Mouse (Mus musculus) regulatory T cell (primary cell): ENCODE results near the gene Tmem199.

Experiments
- in situ Hi-C: fragments of 300-600 bp; cut with MboI, MseI; formaldehyde crosslinking; loops from one replicate; pipeline ENCODE4 v1.15.1; 2025; ENCODE audit warnings: high pct_unique_total_duplicates

Gene Tmem199

DNA sequence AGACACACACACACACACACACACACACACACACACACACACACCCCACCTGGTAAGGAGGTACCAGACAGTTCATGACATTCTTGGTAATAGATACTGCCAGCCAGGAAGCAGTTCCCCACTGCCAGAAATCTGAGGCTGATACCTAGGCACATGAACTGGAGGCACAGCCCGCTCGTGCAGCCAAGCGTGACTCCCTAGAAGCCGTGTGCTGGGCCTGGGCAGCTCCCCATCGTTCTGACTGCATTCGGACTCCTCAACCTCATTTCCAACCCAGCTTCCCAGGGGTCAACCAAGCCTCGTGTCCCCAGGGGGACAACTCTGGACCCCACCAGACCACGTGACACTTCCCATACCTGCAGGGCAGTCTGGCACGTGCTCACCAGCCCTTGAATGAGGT, 16.7 kb upstream of the Tmem199 start:
- in situ Hi-C loops: no loop called here

DNA sequence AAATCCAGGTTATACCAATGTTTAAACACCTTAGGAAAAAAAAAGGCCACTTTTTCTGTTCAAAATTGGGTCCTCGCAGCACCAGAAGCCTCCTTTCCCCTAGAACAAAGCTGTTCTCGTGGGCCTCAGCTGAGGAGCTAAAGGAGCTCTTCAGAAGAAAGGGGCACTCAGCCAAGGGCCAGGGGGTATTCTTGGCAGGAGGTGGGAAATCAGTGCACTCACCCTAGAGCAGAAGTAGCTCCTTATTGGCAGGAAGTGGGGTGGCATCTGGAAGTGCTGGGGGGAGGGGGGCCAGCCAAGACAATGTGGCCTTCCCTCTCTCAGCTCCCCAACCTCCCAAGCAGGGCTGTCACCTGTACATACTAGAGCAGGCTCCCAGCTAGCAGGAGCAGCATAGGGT, 12.9 kb upstream of the Tmem199 start:
- in situ Hi-C loops: no loop called here

DNA sequence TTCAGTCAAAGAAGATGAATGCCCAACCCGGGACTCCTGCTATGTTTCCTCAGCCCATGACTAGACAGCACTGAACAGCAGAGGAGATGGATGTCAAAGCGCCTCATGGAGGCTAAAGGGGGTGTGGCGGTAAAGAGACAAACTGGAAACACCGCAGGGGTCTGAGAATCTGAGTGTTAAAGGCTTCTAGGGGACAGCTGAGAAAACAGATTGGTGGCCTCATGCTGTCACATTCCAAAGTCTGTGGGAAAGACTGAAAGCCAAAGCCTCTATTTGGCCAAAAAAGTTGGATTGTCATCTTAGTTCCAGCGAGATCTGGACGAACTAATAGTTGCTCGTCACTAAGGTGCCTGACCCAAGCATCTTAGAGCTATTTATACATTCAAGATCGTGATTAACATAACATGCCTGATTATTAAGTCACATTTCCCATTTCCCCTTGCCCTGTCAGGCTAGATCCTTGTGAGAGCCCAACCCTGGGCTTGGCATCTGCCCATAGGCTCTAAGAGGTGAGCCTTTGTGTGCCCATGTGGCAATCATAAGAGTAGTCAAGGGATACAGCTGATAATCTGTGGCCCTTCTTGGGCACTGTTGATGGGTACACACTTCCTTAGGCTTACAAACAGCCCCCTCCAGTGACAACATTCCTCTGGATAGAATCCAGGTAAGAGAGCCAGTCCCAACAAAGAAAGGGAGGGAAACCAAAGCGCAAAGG, 11.4 kb upstream of the Tmem199 start:
- in situ Hi-C loops: no loop called here

DNA sequence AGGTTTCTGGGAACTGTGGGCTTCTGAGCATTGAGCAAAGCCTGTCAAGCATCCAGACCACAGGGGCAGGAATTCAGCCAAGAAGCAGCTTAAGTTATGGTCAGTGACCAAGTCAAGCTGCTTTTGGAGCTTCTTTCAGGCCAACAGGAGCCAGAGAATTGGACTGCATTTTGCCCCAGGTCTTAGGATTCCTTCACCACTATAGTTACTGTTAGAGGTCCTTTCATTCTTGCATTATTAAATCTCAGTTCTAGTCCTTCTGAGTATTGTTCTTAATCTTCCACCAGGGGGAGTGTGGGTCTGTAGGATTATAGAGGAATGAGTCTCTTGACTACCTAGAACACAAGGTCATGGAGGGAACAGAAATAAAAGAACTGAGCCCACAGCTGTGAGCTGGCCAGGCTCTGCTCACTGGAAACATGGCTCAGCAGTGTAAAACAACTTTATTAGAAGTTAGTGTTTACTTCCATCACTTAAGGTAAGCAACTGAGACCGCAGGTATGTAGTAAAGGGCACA, 10.6 kb upstream of the Tmem199 start:
- in situ Hi-C loops: no loop called here

DNA sequence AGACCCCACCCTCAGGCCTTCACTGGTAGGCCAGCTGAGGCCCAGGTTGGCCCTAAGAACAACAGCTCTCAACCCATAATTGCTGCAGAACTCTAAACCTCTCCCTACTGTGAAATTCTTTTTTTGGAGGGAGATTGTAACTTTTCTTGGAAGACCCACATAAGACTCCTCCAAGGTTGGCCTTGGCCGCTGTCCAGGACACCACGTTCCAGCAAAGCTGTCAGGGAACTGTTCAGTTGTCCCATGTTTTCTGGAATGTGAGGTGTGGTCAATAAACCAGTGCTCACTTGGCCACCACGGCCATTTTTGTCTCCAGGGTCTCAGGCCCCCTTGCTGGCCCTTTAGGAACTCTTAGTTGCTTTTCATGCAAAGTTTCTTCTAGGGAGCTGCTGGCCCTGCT, 9.9 kb upstream of the Tmem199 start:
- in situ Hi-C loops: no loop called here

DNA sequence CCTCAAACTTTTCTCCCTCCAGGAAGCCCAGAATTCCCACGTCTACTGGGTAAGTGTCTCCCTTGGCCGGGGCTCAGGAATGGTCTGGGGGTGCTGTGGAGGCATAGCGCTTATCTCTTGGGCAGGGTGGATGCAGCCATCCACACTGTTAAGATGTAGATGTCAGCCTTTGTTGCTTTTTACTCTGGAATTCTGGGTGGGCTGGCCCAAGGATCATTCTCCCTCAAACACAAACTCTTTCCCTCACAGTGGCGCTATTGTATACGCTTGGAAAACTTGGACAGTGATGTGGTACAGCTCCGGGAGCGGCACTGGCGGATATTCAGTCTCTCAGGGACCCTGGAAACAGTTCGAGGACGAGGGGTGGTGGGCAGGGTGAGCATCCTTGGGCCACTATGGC, 7.0 kb upstream of the Tmem199 start:
- in situ Hi-C loops: no loop called here

DNA sequence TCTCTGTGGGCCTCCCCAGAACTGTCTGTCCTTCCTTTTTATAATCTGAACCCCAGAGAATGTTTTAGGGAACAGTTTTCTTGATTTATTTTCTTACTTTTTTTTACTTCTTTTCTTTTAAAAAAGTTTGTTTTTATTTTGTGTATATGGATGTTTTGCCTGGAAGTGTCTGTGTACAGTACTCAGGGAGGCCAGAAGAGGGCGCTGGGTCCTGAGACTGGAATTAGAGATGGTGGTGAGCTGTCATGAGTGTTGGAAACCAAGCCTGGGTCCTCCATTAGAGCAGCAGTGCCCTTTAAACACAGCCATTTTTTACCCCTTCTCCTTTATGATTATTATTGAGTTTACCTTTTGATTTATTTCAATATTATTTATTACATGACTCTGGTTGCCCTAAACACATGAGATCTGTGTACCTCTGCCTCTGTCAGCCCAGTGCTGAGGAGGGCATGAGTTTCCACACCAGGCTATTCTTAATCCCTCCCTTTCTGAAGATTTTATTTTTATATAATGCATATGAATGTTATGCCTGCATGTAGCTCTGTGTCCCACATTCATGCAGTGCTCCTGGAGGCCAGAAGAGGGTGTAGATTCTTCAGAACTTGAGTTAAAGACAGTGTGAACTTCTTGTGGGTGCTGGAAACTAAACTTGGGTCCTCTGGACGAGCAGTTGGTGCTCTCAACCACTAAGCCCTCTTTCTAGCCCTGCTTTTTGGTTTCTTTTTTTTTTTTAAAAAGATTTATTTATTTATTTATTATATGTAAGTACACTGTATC, 3.8 kb upstream of the Tmem199 start:
- in situ Hi-C loops: no loop called here

DNA sequence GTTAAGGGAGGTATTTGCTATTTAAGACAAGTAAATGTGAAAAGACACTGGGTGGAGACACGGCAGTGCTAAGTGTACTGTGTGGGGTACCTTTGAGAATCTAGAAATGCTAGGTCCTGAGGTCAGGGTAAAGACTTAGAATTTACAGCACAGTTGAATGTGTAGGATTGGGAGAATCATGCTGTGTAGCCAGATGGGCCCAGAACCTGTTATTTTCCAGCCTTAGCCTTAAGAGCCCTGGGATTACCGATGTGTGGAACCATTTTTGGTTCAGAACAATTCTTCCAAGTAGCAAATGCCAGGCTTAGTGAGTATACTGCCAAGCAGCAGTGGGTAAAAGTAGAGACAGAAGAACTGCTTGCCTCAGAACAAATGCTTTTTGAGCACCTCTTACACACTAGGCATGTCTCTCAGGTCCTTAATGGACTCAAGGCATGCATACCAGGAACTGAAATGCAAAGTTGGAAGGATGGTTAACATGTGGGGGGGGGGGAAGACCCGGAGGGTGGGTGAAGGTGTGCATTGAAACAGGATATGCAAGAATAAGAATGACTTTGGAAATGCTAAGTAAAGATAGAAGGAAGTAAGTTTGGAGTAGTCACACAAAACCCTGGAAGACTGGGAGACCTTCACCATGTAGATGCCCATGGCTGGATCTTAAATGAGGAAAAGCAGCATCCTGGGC, 1.3 kb upstream of the Tmem199 start:
- in situ Hi-C loops: no loop called here

DNA sequence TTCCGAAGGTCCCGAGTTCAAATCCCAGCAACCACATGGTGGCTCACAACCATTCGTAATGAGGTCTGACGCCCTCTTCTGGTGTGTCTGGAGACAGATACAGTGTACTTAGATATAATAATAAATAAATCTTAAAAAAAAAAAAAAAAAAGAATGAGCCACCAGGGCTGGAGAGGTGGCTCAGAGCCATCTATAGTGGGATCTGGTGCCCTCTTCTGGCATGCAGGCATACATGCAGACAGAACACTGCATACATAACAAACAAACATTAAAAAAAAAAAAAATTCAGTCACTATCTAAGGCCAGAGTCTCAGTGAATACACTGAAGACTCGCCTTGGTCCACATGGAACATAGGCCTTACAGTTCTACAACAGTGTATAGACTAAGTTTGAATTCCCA, 2.8 kb downstream of the Tmem199 start:
- in situ Hi-C loops: no loop called here

DNA sequence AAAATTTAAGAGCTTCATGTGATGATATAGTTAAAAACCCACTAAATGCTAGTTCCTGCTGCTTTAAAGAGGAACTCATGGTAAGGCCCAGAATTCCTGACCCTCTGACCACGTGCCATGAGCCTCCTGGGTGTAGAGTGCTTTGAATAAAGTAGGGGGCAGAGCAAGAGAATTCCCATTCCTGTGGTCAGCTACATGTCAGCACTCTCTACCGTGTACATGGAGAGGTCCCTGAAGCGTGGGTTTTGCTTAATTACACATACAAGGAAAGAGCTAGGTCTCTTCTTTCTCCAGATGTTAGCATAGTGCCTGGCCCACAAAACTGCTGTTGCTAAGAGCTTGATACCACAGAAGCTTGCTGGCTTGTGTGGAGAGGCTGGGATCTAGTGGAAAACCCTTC, 6.5 kb downstream of the Tmem199 start:
- in situ Hi-C loops: no loop called here

DNA sequence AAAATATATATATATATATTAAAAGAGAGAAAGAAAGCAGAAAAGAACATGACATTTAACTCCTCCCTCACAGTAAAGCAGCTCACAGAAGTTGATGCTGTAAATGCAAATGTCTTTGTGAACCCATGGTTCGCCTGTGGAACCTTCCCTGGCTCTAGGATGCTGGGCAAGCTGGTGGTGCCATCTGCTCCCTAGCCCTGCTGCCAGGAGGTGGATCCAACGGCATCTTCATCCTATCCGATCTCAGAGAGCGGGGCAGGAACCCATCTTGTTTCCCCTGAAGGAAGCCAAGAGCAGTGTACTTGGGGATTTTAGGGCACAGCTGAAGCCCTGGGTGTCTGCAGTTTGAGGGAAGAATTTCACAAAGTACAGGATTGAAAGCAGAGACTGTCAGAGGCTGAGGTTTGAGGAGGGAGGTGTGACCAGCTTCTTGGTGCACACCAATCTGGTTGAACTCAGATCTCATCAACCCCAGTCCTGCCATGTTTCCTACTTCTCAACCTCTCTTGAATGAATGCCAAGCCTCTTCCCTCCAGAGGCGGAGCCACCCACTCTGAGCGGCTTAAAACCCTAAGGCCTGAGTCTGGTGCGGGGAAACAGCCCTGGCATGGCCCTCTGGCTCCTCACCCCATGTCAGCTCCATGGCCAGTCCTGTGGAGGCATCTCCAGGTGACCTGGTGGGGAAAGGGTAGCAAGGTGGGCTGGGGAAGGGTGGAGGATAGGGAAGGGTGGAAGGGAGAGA, 8.9 kb downstream of the Tmem199 start, which contains the start of gene Sebox:
Sebox (plus strand) TSS at position 539 of the 742 bp plus-strand sequence.
- in situ Hi-C loops: no loop called here

DNA sequence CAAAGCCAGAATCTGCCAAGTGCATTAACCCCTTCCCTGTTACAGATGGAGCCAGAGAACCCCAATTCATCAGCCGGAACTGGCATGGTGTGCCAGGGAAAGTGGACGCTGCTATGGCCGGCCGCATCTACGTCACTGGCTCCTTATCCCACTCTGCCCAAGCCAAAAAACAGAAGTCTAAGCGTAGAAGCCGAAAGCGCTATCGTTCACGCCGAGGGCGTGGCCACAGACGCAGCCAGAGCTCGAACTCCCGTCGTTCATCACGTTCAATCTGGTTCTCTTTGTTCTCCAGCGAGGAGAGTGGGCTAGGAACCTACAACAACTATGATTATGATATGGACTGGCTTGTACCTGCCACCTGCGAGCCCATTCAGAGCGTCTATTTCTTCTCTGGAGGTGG, 10.4 kb downstream of the Tmem199 start:
- in situ Hi-C loops: no loop called here

DNA sequence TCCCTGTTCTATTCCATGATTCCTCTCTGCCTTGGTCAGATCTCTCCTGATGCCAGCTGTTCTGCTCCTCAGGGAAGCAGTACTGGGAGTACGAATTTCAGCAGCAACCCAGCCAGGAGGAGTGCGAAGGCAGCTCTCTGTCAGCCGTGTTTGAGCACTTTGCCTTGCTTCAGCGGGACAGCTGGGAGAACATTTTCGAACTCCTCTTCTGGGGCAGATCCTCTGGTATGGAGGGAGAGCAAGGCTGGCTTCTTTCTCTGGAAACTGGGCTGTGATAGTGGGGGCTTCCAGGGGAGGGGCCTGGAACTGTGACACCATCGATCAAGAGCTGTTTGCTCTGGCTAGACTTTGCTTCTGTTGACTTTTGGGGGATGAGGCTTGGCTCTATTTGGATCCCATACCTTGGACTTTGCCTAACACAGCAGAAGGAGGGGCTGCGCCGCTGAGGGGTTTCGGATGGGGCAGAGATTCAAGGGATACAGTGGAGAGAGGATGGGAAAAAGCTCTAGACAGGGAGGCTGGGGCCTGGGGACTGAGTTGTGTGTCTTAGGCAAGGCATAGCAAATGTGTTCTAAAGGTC, 11.3 kb downstream of the Tmem199 start:
- in situ Hi-C loops: no loop called here

DNA sequence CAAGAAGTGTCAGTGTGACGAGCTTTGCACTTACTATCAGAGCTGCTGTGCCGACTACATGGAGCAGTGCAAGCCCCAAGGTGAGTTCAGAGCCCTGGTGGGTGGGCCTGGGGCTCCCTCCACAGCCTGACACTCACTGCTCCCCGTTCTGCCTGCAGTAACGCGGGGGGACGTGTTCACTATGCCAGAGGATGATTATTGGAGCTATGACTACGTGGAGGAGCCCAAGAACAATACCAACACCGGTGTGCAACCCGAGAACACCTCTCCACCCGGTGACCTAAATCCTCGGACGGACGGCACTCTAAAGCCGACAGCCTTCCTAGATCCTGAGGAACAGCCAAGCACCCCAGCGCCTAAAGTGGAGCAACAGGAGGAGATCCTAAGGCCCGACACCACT, 12.4 kb downstream of the Tmem199 start:
- in situ Hi-C loops: no loop called here

DNA sequence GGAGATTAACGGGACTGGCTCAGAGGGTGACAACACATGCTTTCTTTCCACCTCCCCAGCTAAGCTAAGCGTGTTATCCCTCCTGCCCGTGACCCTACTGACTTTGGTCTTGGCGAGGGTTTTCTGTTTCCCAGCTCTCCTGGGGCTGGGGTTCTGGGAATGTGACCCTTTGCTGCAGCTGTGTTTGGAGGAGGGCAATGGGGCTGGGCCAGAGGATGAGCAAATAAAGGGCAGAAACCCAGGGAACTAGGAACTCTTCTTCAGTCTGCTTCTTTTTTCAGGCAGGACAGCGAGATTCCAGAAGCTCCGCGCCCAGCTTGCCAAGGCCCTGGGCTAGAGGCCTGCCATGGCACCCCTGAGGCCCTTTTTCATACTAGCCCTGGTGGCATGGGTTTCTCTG, 13.0 kb downstream of the Tmem199 start, which contains the start of gene Vtn:
Vtn (plus strand) TSS at position 88 of the 400 bp plus-strand sequence.
- in situ Hi-C loops: no loop called here

DNA sequence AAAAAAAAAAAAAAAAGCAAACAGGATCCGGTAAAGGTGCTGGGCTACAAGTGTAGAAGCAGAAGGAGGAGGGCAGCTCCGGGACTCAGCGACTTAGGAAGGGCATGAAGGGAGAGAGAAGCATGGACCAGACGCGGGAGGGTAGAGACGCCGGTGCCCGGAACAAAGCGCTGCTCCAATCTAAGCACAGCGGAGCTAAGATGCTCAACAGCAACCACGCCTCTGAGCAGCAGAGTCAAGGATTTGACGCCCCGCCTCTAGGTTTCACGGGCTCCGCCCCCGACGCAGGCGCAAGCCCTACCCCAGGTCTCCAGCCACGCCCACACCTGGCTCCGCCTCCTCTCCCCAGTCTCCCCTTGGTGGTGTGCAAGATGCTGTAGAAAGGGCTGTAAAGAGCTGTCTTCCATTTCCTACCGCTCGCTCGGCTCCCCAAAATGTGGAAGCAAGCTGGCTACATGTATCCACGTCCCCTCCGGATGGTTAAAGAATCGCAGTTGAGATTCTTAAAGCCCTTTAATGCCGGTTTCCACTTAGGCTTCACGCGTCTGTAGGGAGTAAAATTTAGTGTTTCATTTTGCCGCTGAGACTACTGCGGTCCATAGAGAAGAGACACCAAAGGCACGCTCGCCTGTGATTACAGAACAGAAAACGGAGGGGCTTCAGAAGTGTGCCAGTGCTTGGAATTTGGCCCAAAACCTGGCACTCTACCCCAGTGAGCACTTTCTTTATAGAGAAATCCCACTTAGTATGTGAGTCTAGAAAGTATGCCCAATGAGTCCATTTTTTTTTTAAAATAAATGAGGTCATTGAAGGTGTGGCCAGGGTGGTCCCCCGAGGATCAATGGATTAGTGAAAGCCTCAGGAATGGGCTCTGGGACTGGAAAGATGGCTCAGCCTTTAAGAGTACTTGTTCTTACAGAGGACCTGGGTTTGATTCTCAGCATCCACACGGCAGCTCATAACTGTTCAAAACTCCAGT, 14.1 kb downstream of the Tmem199 start, which contains the start of gene Sarm1:
Sarm1 (minus strand) TSS at position 211 of the 979 bp plus-strand sequence.
- in situ Hi-C loops: no loop called here

DNA sequence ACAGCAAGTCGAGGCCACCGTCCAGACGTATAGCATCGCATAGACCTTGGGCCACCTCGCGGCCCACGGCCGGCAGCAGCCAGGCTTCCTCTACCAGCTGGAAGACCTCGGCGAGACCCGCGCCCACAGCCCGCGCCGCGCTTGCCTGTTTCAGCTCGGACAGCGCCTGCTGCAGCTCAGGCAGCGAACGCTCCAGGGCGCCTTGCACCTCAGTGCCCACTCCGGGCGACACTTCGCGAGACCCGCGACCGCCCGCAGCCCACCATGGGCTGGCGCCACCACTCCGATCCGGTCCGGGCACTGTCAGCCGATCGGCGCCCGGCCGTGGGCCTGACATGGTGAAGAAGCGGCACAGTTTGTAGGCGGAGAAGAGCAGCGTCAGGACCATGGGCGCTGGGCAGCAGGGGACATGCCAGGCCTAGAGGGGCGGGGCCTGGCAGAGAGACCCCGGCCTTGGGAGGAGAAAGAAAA, 14.9 kb downstream of the Tmem199 start:
- in situ Hi-C loops: no loop called here

DNA sequence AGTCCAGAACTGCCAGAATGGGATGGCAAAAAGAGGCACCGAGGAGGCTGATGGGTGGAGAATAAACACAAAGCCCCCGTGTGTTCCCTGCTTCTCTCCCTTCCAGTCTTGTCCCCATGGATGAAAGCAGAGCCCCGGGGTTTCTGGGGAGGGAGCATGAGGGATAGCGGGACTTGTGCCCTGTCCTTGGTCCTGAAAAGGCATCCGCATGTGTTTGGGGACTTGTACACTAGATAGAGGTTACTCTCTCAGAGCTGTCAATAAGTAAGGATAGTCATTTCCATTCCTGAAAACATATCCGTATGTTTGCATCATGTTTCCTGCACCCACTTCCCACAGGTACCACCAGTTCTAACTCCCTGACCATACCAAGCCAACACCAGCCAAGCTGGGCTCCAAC, 16.1 kb downstream of the Tmem199 start:
- in situ Hi-C loops: no loop called here

DNA sequence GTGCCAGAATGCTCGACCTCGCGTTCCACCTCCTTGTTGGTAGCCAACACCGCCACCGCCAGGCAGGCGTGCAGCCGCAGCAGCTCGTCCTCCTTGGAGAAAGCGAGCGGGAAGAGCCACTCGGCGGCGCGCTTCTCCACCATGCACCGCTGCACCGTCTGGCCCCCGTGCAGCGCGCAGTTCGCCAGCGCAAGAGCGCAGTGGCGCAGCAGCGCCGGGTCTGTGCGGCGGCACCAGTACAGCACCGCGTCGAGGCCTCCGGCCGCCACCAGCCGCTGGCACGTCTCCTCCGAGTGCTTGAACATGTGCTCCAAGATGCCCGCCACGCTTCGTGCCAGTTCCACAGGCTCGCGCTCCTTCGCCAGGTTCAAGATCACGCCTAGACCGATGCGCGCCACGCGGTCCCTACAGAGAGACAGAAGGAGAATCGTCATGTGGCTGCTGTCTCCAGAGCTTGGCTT, 21.2 kb downstream of the Tmem199 start:
- in situ Hi-C loops: no loop called here

DNA sequence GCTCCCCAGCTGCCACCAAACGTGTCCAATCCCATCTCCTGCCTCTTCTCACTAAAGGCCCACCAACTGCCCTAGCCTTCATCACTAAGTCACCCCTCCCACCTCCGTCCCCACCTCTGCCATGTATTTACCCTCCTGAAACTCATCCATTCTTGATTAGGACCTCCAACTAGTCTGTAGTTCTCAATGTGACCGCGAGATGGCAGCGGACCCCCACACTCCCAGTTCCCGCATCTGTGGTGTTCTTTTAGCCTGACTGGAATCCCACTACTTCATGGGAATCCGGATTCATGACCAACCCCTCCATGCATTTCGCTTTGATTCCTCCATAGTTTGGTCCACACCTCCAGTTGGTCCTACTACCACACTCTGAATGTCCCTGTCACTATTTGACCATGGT, 23.8 kb downstream of the Tmem199 start:
- in situ Hi-C loops: no loop called here
